Mouse (Mus musculus) kidney, adult 8-10 months (tissue): ENCODE data around the gene Vps16.

Experiments used
- DNase-seq, 2 experiments: peaks; one replicate each; pipeline ENCODE4 v3.0.0; 2022

The Vps16 gene

DNA sequence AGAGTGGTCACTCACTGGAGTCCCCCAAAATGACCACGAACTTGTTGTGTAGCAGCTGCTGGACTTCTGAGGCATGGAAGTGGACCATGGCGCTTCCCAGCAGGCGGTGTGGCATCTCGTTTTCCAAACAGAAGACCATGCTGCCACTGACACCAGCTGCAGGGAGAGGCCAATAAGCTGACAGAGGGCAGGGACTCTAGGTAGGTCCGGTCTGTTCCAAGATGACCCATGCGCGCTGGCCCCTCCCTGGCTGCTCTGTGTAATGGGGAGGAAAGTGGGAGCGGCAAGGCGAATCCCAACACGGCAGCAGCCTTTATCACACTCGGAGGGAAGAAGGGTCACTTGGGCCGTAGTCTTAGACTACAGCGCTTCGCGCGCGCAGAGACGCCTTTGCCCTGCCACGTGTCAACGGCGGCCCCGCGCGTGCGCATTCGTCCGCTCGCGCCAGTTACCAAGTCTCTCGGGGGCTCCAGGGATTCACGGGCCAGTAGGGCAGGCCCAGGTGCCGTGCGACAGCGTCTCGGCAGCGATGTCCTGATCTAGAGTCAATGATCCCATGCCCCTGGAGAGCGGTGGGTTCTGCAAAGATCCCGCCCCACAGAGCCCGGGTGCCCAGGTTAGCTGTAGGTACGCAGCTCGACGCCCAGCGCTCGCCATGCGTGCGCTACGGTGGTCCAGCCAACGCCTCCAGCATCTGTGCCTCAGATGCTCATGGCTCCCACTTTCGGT, 578 bp upstream of the Vps16 start:
- DNase-seq: peak; percentile 54 to 69

DNA sequence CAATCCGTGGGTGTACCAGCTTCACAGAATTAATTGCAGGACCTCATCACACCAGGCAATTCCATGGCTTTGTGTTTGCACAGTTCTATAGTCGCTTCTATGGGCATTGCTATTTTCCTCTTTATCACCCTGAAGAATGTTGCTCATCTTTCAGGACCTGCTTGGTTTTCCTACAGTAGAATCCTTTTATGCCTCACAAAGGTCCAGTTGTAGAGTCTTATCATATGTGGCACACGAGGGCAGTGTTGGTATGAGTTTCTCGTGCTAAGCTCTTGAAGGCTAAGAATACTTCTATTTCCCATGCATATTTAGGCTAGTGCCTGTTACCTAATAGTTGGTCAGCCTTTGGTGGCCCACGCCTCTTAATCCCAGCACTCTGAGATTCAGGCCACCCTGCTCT, 973 bp downstream of the Vps16 start:
- DNase-seq: no peak

DNA sequence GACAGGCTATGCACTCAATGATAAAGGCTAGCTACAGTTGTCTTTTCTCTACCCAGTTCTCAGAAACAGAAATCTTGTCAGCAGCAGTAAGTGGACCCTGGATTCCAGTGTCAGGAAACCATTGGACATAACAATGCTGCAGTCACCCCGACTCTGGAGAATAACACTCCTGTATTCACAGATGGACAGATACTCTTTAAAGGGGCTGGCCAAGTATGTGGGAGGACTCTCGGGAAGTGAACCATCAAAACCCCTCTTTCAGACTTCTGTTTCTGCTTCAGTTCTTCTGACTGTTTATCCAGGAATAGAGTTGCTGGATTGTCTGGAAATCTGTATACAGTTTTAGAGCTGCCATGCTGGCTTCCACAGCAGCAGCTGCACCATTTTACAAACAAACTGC, 5.7 kb downstream of the Vps16 start:
- DNase-seq: no peak

DNA sequence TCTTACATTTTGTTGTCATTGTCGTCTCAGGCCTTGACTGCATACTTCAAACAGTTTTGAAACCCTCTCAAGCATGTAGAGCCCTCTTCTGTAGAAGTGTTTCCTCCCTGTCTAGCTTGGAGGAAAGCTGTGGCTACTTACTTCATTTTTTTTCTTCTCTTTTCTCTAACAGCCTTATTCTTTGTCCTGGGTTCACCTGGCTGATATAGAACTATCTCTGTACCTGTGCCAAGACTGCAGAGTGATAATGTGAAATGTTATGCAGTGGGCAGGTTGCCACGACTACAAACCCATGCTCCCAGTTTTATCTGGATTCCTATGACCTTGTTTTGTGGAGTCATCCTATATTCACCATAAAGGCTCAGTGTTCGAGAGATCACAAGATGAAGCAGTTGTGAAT, 6.3 kb downstream of the Vps16 start:
- no peak for DNase-seq

DNA sequence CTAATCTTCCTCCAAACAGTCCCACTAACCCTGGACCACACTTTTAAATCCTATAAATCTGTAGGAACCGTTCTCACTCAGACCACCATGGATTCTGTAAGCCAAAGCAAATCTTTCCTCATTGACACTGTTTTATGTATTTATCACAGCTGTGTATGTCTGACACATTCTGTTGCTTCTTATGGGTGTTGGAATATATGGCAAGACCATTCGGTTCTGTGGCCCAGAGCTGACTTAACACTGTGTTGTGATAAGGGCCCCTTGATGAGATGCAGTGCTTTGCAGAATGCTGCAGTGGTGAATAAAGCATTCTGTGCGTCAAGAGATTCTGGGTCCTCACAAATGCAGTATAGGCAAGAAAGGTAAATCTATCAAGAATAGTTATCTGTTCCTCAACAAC, 8.0 kb downstream of the Vps16 start:
- no peak for DNase-seq

DNA sequence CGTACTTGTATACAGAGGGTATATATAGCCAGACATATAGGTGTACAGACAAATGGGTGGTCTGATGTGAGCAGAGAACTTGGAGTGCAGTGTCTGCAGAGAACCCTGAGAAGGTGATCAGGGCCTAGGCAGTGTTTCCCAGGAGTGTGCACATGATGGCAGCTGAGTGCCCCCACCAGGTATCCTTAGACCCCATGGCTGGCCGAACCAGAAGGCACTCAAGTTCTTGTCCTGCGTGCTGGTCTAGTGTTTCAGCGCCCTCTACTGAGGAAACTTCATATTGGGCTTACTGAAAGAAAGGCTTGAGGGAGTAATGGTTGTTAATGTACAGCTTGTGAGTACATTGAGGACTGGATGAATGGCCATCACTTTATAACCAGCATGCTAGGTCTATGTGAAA, 9.0 kb downstream of the Vps16 start:
- DNase-seq: no peak

DNA sequence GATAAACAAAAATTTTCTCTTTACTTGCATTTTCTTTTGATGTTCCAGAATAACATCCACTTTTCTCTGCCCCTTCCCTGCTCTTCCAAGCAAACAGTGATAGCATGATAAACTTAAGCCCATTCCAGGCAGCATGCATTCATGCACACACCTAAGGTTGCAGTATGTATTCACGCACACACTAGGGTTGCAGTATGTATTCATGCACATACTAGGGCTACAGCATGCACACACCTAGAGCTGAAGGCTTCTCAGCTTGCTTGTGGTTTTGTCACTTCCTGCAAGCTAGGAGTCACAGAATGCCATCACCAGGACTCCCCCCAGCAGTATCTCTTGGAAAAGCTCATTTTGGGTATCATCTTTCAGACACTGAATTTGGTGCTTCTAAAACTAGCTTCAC, 12.6 kb downstream of the Vps16 start:
- DNase-seq: no peak

DNA sequence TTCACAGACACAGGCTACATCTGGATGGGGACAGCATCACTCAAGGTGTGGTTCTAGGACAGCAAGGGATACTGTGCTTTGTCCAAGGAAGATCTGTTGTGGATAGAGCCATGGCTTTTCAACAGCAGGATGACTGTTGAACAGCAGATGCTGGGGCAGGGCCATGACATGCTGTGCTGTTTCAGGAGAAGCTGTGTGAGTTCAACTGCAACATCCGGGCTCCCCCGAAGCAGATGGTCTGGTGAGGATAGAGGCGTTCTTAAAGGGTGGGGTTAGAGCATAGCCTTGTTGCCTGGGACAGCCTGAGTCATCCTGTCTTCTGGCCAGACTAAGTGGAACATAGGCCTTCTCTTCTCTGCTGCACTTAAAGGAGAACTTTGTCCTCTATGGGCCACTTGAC, 14.7 kb downstream of the Vps16 start:
- no peak for DNase-seq

DNA sequence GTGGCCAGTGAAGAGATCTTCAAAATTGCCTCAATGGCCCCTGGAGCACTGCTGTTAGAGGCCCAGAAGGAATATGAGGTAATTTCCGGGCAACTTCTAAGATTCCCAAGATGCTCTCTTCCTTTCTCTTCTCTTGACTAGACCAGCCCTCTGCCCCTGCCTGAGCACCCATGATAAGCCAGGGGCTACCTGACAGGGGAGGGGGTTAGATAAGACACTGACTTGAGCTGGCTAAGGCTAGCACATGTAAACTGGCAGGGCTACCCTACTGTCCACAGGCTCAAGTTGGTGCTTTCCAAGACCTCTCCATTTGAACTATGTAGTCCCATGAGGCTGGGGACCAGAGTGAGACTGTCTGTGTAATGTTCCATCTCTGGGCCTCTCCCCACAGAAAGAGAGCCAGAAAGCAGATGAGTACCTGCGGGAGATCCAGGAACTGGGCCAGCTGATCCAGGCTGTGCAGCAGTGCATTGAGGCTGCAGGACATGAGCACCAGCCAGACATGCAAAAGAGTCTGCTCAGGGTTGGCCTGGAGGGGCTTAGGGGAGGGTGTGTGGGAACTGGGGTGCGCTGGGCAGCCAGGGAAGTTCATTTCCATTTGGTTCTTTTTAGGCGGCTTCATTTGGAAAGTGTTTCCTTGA, 15.8 kb downstream of the Vps16 start:
- no peak for DNase-seq

DNA sequence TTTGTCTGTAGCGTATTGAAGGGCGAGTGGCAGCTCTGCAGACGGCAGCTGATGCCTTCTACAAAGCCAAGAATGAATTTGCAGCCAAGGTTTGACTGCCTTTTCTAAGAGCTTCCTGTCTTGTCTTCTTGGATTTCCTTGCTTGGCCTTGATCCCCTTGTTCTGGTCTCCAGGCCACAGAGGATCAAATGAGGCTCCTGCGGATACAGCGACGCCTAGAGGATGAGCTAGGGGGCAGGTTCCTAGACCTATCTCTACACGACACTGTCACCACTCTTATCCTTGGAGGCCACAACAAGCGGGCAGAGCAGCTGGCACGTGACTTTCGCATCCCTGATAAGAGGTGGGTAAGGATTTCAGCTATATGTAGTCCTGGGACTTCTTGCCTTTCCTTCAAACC, 18.0 kb downstream of the Vps16 start:
- DNase-seq: no peak

DNA sequence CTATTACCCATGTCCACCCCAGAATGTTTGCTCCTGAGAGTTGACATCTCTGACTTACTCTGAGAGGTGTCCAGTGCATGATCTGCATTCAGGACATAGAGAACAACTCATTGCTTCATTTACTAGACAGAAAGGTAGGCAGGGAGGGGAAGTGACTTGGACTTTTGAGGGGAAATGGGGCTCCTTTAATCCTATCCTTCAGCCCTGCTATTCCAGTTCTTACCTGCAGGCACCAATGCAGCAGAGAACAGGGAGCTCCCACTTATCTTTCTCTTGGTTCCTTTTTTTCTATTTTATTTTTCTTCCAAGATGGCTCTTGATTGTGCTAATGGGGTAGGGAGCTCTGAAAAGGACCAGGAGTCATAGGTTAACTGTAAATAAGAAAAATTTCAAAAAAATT, 24.3 kb downstream of the Vps16 start:
- DNase-seq: no peak

DNA sequence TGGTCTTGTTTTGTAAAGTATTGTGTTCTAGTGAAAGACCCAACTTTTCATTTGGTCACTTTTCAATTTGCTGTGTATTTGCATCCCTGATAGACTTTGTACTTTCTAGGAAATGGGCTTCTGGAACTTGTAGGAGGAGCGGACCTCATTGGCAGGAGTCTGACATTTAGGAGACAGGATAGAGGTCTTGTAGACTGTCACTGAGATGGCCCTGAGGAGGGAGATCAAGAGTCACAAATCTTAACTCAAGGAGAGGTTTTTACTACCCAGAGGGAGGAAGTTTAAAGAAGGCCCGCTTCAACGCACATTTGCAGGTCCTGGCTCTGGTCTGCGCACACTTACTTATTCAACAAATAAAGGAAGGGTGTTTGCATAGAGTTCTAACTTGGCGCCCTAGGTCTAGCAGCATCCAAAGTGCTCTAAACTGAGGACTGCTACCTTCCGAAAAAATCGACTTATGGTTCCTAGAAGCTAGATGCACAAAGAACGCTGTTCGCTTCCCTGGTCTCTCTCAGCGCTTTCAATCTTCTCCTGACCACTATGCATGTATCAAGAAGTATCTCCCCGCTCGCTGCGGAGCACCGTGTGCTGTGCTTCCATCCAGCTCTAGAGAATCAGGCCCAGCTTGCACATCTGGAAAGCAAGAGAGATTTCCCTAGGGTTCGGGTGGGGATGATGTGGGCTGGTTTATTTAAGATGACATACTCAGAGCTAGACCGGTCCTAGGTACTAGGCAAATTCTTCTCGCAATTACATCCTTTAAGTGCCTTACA, 25.1 kb downstream of the Vps16 start:
- peak; percentile 48 to 54 for DNase-seq

DNA sequence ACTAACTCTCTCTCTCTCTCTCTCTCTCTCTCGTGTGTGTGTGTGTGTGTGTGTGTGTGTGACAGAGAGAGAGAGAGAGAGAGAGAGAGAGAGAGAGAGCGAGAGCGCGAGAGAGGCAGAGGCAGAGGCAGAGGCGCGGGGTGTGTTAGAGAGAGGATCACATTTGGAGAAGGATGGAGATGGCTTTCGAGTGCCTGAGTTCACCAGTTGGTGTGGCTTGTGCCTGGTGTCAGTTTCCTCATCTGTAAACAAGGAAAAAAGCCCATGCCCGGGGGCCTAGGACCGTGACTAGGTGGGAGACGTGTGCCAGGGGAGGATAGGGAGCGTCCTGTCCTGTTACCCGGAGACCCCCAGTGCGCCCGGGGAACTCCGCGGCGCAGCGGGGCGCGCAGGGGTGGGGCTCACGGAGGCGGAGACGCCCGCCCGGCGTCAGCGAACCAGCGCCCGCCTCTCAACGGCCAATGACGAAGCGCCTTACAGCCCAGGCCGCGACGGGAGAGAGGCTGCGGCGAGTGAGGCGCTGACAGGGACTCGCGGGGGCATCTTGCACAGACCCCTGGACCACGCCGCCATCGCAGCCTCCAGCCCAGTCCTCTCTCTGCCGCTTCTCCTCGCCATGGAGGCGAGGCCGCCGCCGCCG, 25.8 kb downstream of the Vps16 start, which contains the start of gene Ptpra:
Ptpra (plus strand) TSS at position 485 of the 640 bp plus-strand sequence.
- DNase-seq: peak; percentile 82 to 87

DNA sequence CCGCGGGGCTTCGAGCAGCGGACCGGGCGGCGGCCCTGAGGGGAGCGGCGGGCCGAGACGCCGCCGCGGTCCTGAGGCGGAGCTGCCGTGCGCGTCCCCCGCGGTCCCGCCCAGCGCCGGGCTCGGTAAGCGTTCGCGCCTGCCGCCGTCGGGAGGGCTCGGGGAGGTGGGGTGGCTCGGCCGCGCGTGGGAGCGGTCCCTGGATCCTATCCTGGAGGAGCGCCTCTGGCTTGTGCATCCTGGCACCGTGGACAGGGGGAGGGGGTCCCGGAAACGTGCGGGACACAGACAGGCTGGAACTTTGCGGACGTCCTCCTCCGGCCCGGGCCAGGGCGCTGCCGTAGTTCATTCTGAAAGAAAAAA, 26.3 kb downstream of the Vps16 start:
- DNase-seq: peak; percentile 38 to 60

DNA sequence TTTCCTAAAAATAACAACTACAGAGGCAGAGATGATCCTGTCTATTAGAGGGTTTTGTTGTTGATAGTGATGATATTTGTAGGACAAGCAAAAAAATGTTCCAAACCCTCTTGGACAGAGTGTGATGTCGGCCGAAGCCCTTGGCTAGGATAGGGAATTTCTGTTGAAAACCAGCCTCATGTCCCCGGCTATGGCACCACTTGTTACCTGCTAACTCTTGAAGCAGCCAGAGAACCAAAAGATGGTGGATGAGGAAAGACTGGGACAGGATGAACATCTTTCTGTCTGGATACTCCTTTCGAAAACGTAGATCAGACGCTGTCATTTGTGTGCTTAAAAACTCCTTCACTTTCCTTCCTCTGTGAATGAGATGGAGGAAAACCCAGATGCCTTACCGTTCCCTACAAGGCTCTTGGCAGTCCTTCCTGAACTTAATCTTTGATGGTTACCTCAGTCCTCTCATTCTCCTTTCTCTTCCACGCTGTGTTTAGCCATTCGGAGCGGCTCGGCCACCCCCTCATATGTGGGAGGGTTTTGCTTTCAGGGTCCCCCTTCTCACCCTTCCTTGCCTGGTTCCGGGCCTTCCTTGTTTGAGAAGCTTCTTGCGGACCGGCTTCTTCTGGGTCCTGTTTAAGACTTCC, 27.1 kb downstream of the Vps16 start:
- DNase-seq: no peak

DNA sequence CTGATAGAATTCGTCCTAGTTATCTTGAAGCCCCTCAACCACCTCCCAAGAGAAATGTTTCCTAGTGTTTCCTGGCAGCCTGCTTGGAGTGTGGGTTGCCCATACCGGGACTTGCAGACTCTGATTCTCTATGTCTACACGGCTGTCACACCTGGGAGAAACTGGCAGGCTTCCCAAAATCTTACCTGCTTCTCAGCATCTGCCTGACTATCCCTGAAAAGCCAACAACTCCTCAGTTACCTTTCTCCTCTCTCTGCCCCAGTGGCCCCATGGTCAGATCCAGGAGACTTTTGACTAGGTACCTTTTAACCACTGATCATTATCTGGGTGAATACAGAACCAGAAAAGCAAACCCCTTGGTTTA, 27.6 kb downstream of the Vps16 start:
- no peak for DNase-seq

DNA sequence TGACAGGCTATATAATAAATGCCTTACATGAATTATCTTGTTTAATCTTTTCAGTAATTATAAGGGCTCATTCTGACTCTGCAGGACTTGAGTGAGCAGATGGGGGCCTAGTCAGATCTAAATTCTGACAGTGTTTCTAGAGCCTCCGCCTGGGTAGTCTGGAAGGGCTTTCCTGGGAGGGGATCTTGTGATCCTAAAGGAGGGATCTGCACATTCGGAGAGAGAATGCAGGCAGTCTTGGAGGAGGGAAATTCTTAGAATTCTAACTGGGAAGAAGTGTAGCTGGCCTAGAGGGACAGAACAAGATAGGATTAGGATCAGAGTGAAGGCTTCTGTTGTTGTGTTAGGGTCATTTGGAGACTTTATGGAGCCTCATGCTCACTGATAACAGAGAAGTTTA, 28.1 kb downstream of the Vps16 start:
- DNase-seq: no peak

DNA sequence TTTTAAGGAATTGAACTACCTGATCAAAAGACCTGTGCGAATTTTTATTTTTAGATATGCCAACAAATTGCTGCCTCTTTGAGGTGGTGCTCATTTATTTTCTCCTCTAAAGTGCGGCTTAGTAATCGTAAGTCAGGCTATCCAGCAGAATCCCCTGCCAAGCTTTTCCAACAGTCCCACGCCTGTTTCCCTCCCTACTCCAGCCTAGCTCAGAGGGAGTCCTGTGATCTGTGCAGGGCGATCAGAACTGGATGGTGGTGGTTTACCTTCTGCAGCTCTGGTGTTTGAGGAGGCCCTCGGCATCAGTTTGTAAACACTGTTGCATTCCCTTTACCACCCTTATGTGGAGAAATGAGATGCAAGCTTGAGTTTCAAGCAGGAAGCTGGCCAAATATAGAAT, 29.3 kb downstream of the Vps16 start:
- no peak for DNase-seq

DNA sequence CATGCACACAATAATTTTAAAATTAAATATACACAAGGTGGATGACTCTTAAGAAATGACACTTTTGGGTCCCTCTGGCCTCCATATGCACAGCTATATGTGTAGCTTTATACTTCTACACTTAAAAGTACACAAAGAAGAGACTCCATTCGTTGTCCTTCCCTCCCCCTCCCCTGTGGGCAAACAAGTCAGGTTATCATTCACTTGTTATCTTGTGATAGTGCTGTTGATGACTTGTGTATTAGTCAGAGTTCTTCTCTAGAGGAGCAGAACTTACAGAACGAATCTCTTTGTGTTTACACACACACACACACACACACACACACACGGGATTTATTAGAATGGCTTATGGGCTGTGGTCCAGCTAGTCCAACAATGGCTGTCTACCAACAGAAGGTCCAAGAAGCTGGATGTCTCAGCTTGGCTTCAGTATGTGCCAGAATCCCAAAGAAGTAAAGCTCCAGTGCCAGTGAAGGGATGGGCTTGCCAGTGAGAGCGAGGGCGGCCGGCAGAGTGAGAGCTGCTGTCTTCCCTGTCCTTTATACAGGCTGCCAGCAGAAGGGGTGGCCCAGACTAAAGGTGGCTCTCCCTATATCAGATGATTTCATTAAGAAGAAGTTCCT, 30.7 kb downstream of the Vps16 start:
- DNase-seq: no peak

DNA sequence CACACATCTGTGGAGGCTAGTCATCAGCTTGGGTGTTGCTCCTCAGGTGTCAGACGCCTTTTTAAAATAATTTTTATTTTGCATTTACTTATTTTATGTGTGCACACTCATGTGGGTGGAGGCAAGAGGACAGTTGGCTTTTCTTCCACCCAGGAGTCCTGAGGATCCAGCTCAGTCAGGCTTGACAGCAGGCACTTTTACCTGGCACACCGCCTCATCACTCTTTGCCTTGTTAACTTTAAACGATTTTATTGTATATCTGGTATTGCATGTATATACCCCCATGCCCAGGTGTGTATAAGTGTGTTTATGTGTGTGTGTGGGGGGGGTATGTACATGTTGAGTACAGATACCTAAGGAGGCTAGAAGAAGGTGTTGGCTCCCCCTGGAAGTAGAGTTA, 33.7 kb downstream of the Vps16 start:
- no peak for DNase-seq

DNA sequence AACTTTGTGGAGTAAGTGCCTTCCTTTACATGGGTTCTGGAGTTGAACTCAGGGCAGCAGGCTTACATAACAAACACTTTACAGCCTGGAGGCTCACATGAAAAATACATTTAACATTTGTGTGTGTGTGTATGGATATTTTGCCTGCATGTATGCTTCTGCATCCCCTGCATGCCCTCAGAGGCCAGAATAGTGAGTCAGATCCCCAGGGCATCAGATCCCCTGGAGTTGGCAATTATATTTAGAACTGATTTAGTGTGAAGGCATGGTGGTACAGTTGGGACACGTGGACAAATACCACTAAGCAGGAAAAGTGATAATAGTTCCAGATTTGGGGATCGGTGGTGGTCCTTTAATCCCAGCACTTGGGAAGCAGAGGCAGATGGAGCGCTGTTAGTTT, 35.4 kb downstream of the Vps16 start:
- no peak for DNase-seq

DNA sequence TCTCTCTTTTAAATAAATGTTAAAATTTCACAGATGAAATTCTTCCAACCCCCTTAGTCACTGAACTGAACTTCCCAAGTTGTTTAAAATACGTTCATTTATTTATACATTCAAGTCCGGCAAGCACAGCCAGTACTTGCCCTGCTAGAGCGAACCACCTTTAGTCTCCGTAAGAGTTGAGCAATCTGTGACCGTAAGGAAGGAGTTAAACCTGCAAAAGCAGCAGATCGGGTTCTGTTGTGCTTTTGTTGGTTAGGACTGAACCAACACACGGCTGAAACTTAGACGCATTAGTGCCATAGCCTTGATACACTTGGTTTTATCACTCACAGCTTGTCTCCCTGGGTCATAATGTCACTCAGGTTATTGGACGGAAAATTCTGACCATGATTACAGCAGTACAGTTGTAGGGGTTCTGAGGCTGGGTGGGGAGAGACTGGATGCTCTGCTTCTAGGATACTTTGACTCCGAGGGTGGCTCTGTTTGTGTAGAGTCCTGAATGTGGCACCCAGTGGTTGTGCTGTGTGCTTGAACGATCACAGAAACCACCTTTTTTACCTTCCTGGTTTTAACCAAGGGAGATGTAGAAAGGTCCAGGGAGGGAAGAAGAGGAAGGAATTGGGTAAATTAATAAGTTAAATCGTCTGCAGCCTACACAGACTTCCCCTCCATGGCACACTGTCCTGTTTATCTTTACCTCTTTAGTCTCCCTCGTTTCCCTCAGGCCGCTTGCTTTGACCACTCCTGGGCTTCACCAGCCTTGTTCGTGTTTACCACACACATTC, 37.3 kb downstream of the Vps16 start:
- DNase-seq: no peak
